Mouse (Mus musculus) kidney, embryonic 14.5 days (tissue): ENCODE results near the gene Ndufab1. TPM values are rescaled to one million over a fixed set of nuclear protein-coding genes. Genes with fewer than 3 reads are reported as not detected.
A peak's percentile ranks its signal among the peaks of the same experiment; 100 is the strongest.

Experiments used
- ATAC-seq: fragments of 200-750 bp; cut with Nextera tagmentation; 2 replicates; pipeline ENCODE4 v1.8.0; 2017; ENCODE audit warnings: moderate number of reproducible peaks, mild to moderate bottlenecking, moderate TSS enrichment, moderate library complexity; ENCODE audit not compliant: low FRiP score, low TSS enrichment
- H3K27ac ChIP-seq: fragments of 300-500 bp; sonication (generic); 2 replicates; pipeline ENCODE4 v1.5.1; 2014; ENCODE audit warnings: low read depth, mild to moderate bottlenecking, low read length, moderate library complexity, mixed read lengths
- H3K27me3 ChIP-seq: fragments of 300-500 bp; sonication (generic); 2 replicates; pipeline ENCODE4 v1.6.1; 2014; ENCODE audit warnings: mild to moderate bottlenecking, low read length; ENCODE audit not compliant: control insufficient read depth, insufficient read depth
- H3K36me3 ChIP-seq: fragments of 300-500 bp; sonication (generic); 2 replicates; pipeline ENCODE4 v1.6.1; 2014; ENCODE audit warnings: low read length, mixed read lengths; ENCODE audit not compliant: control insufficient read depth, insufficient read depth
- H3K4me1 ChIP-seq: fragments of 300-500 bp; sonication (generic); 2 replicates; pipeline ENCODE4 v1.6.1; 2014; ENCODE audit warnings: low read length, mixed read lengths; ENCODE audit not compliant: control insufficient read depth, insufficient read depth
- H3K4me2 ChIP-seq: fragments of 300-500 bp; sonication (generic); replicated peaks from 2 replicates; pipeline ENCODE4 v1.6.1; 2014; ENCODE audit warnings: low read depth, mild to moderate bottlenecking, low read length
- H3K4me3 ChIP-seq: fragments of 300-500 bp; sonication (generic); 2 replicates; pipeline ENCODE4 v1.5.1; 2014; ENCODE audit warnings: mild to moderate bottlenecking, low read length
- H3K9ac ChIP-seq: fragments of 300-500 bp; sonication (generic); 2 replicates; pipeline ENCODE4 v1.6.1; 2014; ENCODE audit warnings: low read depth, mild to moderate bottlenecking, low read length, moderate library complexity
- H3K9me3 ChIP-seq: fragments of 300-500 bp; sonication (generic); 2 replicates; pipeline ENCODE4 v1.6.1; 2016; ENCODE audit warnings: low read length; ENCODE audit not compliant: control insufficient read depth
- WGBS: fragments of 180-500 bp; shearing (Covaris S2); extraction: QIAGEN DNeasy Blood & Tissue Kit; methylation state at CpG from one replicate; pipeline ENCODE4 v1.1.7; 2014; 5-methylcytosine and 5-hydroxymethylcytosine counted together
- polyA plus RNA-seq: library from polyadenylated mRNA; unstranded; fragments of >200 nt; fragmentation: Nextera tagmentation; extraction: Ambion mirVana; gene quantifications from 2 replicates; pipeline ENCODE4 v1.2.1, GENCODE M21; 2014

The Ndufab1 gene
- polyA plus RNA-seq: 713 and 832 TPM in 2 replicates

DNA sequence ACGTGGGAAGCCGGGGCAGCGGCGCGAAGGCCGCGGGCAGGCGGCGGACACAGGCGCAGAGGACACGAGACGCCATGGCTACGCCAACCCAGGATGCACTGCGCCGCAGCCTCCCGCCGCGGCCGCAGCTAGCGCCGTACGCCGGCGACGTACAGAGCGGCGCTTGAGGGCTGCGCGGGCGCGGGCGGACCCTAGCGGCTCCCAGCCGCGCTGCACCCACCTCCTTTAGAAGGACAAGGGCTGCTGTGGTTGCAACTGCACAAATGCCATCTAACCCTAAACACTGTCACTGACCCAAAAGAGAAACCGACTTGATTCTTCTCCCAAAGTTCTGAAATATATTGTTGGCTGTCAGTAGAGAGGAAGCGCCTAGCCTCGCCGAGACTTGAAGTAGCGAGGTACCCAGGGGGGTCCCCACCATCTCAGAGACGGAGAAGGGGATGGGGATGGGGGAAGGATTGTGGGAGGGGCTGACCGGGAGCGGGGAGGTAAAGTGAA is at the start of gene Ndufab1:
Ndufab1 (minus strand) TSS at position 140 of the 498 bp plus-strand sequence.
- H3K9me3 ChIP-seq: no peaks in the 10 kb centered on the region
- WGBS: under 1% methylated on average over 34 of the region's 43 CpGs
- peak within 1 kb of the TSS; percentile 89 for H3K4me2 ChIP-seq
- peaks cover 8% of the 10 kb centered on the region for H3K4me1 ChIP-seq
- peaks cover 16% of the 10 kb centered on the region for H3K36me3 ChIP-seq
- H3K9ac ChIP-seq: peak within 1 kb of the TSS; percentile 88
- no peak within 1 kb of the TSS for H3K27ac ChIP-seq
- H3K4me3 ChIP-seq: peak within 1 kb of the TSS; percentile 77
- no peaks in the 10 kb centered on the region for H3K27me3 ChIP-seq
- peak; percentile 99 for ATAC-seq

DNA sequence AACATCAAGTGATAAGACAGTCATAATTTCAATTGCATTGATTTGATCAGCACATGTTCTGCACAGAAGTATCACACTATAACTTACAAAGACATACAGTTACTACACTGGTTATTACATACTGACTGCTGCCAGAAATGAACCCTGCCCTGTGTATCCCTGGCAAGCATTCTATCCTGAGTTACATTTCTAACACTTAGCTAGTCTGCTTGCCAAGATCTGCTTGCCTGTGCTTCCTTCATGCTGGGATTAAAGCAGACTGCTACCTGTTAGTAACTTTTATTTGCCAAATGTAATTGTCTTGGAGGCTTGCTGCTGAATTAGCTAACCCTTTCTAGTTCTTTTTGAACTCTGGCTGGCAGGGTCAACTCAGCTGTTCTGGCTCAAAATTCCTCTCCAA is 39.3 kb upstream of the Ndufab1 start:
- H3K4me3 ChIP-seq: no peak overlapping the region
- H3K36me3 ChIP-seq: peaks cover 83% of the 10 kb centered on the region
- ATAC-seq: no peak
- H3K27me3 ChIP-seq: no peaks in the 10 kb centered on the region
- no peaks in the 10 kb centered on the region for H3K9me3 ChIP-seq
- H3K4me2 ChIP-seq: no peak overlapping the region
- no peaks in the 10 kb centered on the region for H3K4me1 ChIP-seq
- H3K9ac ChIP-seq: no peak overlapping the region
- no peak overlapping the region for H3K27ac ChIP-seq

- no peak for ATAC-seq
- H3K36me3 ChIP-seq: peaks cover 76% of the 10 kb centered on the region
- H3K4me1 ChIP-seq: 0 out of 2 replicates have a peak, but pooled peaks cover 6% of the 10 kb centered on the region
- no peaks in the 10 kb centered on the region for H3K9me3 ChIP-seq
- no peak overlapping the region for H3K4me3 ChIP-seq
- H3K27me3 ChIP-seq: no peaks in the 10 kb centered on the region
- no peak overlapping the region for H3K9ac ChIP-seq
- H3K4me2 ChIP-seq: no peak overlapping the region
- whole genome bisulfite sequencing: 95% methylated on average over 5 of the region's 5 CpGs
- H3K27ac ChIP-seq: no peak overlapping the region
Measured at GRCm38 (mm10) chr7:122138190-122138589, 36.5 kb upstream of the Ndufab1 start.

- H3K4me3 ChIP-seq: no peak overlapping the region
- ATAC-seq: no peak
- peaks cover 66% of the 10 kb centered on the region for H3K36me3 ChIP-seq
- 0 out of 2 replicates have a peak, but pooled peaks cover 6% of the 10 kb centered on the region for H3K4me1 ChIP-seq
- H3K9ac ChIP-seq: no peak overlapping the region
- no peak overlapping the region for H3K4me2 ChIP-seq
- no peaks in the 10 kb centered on the region for H3K27me3 ChIP-seq
- no peaks in the 10 kb centered on the region for H3K9me3 ChIP-seq
- no peak overlapping the region for H3K27ac ChIP-seq
Measured at GRCm38 (mm10) chr7:122137071-122137470, 35.4 kb upstream of the Ndufab1 start.

DNA sequence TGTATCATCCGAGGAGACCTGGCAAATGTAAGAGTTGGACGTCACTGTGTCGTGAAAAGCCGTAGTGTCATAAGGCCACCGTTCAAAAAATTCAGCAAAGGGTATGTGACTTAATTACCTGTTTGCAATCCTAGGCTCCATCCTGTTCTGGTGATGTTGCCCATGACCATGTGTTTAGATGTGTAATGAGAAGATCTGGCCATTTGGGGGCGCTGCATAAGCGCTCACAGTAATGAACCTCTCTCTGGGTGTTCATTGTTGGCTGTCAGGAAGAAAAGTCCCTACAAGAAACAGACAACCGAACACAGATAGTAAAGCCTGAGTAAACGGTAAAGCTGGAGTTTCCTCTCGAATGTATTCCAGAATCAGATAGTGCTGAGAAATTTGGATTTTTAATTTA is 33.4 kb upstream of the Ndufab1 start:
- 78% methylated on average over 10 of the region's 10 CpGs for WGBS
- no peak overlapping the region for H3K9ac ChIP-seq
- no peaks in the 10 kb centered on the region for H3K27me3 ChIP-seq
- H3K4me2 ChIP-seq: no peak overlapping the region
- H3K27ac ChIP-seq: no peak overlapping the region
- no peaks in the 10 kb centered on the region for H3K9me3 ChIP-seq
- no peak overlapping the region for H3K4me3 ChIP-seq
- 0 out of 2 replicates have a peak, but pooled peaks cover 11% of the 10 kb centered on the region for H3K4me1 ChIP-seq
- H3K36me3 ChIP-seq: peaks cover 47% of the 10 kb centered on the region
- no peak for ATAC-seq

GRCm38 (mm10) chr7:122133338-122133625 is 31.6 kb upstream of the Ndufab1 start:
- Histone ChIP-seq H3K4me2 (peak overlapping the region; percentile 68), H3K36me3 (peaks cover 34% of the 10 kb centered on the region), H3K4me3 (peak overlapping the region; percentile 94), H3K27ac (no peak overlapping the region), H3K4me1 (0 out of 2 replicates have a peak, but pooled peaks cover 11% of the 10 kb centered on the region), H3K9ac (peak overlapping the region; percentile 85), H3K27me3 (no peaks in the 10 kb centered on the region), H3K9me3 (no peaks in the 10 kb centered on the region)
- 17% methylated on average over 8 of the region's 8 CpGs for WGBS
- no peak; the same call in 1 of the 2 replicates for ATAC-seq

DNA sequence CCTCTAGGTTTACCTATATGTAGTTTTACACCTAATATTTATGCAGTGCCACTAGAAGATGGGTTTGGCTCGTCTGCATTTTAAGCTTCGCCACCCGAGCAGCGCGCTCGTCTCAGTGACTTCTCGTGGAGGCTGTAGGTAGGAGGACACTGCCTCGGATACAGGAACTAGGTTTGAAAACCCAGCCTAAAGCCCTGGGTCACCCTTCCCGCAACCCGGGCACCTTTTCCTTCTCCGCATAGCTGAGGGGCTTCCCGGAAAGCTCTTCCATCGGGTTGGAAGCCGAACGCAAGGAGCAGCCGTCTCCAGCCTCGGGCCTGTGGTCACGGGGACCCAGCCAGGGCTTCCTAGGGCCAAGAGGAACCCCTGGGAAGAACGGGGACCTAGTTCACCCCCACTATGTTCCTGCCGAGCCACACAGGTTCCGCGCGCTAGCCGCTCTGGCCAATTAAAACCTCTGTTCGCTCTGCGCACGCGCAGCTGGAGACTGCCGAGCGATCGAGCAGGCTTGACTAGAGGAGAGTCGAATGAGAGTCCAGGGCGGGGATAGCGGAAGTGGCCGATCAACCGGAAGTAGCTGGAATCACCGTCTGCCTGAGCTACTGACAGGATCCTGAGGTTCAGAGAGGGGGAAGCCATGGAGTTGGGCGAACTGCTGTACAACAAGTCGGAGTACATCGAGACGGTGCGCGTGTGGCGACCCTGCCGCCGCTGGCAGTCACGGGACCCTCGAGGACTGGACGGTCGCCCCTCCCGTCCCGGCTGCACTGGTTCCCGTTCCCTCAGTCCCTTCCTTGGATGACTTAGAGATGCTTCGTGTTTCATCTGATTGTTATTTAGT is 31.0 kb upstream of the Ndufab1 start, which contains the start of the genes Palb2 and Dctn5:
Palb2 (minus strand) TSS at position 489 of the 841 bp plus-strand sequence.
Dctn5 (plus strand) TSS at position 545 of the 841 bp plus-strand sequence.
- peak within 1 kb of the TSS; percentile 94 for H3K4me3 ChIP-seq
- peaks cover 33% of the 10 kb centered on the region for H3K36me3 ChIP-seq
- H3K4me2 ChIP-seq: peak within 1 kb of the TSS; percentile 68
- no peaks in the 10 kb centered on the region for H3K9me3 ChIP-seq
- WGBS: under 1% methylated on average over 54 of the region's 54 CpGs
- ATAC-seq: peak; percentile 98
- peak within 1 kb of the TSS; percentile 67; the same call in 1 of the 2 replicates for H3K27ac ChIP-seq
- H3K9ac ChIP-seq: peak within 1 kb of the TSS; percentile 85
- H3K4me1 ChIP-seq: 0 out of 2 replicates have a peak, but pooled peaks cover 11% of the 10 kb centered on the region
- H3K27me3 ChIP-seq: no peaks in the 10 kb centered on the region

DNA sequence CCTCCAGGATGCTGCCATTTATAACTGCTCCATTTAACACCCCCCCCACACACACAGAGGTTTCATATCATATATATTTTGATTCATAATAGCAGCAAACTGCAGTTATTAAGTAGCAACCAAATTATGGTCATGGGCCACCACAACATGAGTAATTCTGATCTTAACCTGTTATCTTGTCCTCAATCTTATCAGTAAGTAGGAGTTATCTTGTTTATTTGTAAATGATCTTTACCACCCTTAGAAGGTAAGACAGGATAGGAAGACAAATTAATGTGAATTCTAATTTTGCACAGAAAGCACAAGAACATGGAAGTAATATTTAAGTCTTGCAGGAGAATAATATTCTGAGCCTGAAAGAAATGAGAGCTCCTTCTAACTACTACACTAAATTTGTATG is 30.1 kb upstream of the Ndufab1 start:
- Histone ChIP-seq H3K27me3 (no peaks in the 10 kb centered on the region), H3K4me1 (0 out of 2 replicates have a peak, but pooled peaks cover 11% of the 10 kb centered on the region), H3K4me3 (peak overlapping the region; percentile 94), H3K9me3 (no peaks in the 10 kb centered on the region), H3K4me2 (peak overlapping the region; percentile 68), H3K36me3 (peaks cover 34% of the 10 kb centered on the region), H3K27ac (no peak overlapping the region), H3K9ac (peak overlapping the region; percentile 85)
- no peak for ATAC-seq

DNA sequence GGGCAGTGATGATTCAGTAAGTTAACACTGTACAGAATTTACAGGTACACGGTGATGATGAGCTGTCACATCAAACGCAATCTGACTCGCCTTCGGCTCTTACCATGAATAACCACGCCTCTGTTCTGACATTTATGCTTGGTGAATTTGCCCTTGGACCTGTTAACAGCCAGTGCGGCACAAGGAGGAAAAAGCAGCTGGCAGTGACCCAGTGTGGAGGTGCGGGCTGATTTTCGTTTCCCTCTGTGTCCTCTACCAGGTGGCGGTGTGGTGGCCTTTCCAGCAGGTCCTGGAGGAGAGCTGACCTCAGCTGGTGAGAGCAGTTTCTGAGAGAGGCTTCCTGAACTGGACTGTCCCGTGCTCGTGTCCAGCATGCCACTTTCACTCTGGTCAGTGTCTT is 25.3 kb upstream of the Ndufab1 start:
- Histone ChIP-seq H3K36me3 (peaks cover 53% of the 10 kb centered on the region), H3K9me3 (no peaks in the 10 kb centered on the region), H3K27ac (no peak overlapping the region), H3K4me1 (0 out of 2 replicates have a peak, but pooled peaks cover 4% of the 10 kb centered on the region), H3K4me2 (no peak overlapping the region), H3K27me3 (no peaks in the 10 kb centered on the region), H3K9ac (no peak overlapping the region), H3K4me3 (no peak overlapping the region)
- WGBS: 91% methylated on average over 11 of the region's 11 CpGs
- ATAC-seq: no peak
